Mouse (Mus musculus) T-helper 2 cell (primary cell): ENCODE measurements around the gene Lhpp.
"Not testable (repeated sequence)": the region's sequence is repeated elsewhere in the genome, so short reads cannot be mapped to it uniquely, and the experiment has no call there.

Experiments
- in situ Hi-C: fragments of 300-600 bp; cut with MboI, MseI; formaldehyde crosslinking; loops from one replicate; pipeline ENCODE4 v1.15.1; 2025; ENCODE audit warnings: high pct_unique_total_duplicates

Gene Lhpp

DNA sequence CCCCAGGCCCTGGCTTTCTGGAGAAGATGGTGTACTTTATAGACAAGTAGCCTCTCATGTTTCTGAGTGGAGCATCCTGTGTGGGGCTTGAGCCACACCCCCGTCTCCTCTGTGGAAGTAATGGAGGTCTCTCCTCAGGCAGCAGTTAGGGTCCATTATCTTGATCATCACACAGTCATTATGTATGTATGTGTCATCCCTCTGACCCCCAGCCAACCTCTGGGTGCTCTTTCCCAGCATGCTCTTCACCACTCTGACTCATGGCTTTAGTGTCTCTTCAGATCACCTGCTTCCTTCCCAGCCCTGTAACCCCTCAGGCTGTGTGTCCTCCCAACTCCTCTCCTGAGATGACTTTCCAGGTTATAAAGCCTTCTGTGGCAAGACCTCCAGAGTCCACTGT lies 31.2 kb downstream of the Lhpp start:
- in situ Hi-C loops: loop anchor here (5.0 kb wide), 1 partner anchor 351 kb away; no protein-coding TSS in a partner anchor

DNA sequence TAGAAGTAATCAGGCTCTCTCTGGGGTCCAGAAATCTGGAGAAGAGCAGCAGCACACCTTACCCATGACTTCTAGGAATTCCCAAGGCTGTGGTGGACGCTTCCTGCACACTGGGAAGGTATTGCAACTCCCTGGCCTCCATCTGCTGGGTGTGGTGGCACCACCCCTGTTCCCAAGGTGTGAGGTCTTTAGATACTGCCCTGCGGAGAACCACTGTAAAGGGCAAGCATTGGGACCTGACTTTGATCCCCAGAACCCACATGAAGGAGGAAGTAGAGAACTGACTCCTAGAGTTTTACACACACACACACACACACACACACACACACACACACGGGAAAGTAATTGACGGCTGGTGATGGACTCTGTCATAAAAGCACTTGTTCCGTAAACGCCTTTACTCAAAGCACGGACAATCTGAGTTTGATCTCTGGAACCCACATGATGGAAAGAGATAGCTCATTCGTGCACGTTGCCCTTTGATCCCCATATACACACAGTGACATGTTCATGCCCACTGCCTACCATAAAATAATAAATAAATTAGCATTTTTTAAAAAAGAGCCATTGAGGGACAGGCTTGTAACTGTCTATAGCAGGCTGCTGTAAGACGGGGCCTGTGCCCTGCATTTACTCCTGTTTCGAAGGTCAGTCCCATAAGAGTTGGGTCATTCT lies 34.3 kb downstream of the Lhpp start:
- in situ Hi-C loops: loop anchor here (5.0 kb wide), 1 partner anchor 348 kb away; no protein-coding TSS in a partner anchor

DNA sequence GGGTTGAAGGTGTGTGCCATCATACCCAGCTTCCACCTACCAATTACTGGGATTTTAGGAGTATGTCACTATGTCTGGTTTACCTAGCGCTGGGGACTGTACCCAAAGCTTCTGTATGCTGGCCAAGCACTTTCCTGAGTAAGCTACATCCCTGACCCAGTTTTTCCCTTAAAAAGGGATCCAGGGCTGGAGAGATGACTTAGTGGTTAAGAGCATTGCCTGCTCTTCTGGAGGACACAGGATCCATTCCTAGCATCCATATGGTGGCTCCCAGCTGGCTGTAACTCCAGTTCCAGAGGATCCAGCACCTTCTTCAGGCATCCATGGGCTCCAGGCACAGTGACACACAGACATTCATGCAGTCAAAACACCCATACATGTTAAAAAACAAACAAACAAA lies 36.1 kb downstream of the Lhpp start:
- in situ Hi-C loops: no loop called here

DNA sequence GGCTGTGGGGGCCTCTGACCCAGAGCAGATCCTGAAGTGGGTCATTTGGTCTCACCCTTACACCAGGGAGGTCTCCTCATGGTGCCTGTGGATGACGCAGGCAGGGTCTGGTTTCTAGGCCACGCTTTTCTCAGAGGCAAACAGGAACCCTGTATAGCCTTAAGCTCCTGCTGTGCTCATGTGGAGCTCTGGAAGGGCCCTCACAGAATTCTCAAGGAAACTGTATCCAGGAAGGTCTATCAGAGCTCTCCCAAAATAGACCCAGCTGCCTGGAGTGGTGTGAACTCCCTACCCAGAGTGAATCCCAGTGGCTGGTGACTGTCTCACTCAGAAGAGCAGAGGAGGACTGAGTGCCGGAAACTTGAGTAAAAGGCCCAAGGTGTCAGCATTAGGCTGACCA lies 44.0 kb downstream of the Lhpp start:
- in situ Hi-C loops: loop anchor here (5.0 kb wide), 1 partner anchor 228 kb away; no protein-coding TSS in a partner anchor

DNA sequence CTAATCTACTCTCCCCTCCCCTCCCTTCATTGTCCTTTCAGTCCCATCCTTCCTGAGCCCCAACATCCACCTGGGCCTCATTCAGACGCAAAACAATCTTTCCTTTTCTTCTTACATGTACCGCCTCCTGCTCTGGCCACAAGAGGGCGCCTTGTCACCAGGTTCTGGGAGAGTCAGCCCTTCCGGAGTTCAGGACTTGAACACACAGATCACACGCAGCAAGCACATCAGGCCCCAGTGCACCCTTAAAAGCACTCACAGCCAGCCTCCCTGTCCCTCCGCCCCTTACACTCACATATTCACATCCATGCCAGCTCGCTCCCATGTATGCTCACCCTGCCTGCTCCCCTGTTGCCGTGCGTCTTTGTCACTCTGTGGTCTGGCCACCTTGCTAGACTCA lies 45.6 kb downstream of the Lhpp start:
- in situ Hi-C loops: no loop called here

DNA sequence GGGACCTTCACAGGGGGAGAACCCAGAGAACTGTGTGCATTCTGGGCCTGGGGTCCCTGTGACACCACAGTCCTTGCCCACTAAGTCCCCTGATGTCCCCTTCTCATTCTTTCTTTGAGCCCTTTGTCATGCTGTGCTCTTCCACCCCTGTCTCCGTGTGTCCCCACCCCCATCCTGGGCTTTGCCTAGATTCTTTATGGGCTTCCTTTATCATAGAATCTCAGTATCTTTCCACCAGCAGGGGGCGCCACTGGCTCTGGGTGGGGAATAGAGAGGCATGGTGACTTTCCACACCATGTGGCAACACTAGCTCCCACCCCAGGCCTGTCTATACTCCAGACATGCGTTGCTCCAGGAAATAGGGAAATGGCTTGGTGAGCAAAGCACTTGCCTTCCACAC lies 46.1 kb downstream of the Lhpp start:
- in situ Hi-C loops: no loop called here

DNA sequence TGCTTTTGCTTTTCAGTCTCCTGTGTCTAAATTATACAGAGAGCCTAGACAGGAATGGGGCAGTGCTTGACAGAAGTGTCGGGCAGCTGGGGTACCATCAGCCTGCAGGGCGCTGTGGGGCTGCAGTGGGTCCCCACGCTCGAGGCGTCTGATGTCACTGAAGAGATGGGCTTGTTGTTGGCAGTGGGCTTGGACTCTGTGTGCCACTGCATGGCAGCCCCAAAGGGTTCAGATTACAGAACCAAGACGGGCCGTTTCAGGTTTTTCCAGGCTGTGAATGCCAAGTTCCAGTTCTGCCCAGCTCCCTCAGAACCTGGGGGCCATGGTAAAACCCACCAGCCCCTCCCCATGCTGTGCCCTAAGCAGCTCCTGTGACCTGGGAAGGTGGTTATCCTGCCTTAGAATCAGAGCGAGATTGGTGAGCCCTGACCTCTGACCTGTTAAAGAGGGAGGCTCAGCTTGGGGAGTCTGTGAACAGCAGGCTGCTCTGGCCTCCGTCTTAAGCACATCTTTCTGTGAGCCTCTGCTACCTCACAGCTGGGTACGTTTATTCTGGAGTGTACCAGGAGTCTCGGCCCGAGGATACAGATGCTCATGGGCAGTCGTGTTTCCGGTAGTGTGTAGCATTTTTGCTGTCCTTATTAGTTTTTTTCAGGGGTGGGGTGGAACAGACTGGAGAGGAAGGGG lies 47.1 kb downstream of the Lhpp start:
- in situ Hi-C loops: no loop called here

DNA sequence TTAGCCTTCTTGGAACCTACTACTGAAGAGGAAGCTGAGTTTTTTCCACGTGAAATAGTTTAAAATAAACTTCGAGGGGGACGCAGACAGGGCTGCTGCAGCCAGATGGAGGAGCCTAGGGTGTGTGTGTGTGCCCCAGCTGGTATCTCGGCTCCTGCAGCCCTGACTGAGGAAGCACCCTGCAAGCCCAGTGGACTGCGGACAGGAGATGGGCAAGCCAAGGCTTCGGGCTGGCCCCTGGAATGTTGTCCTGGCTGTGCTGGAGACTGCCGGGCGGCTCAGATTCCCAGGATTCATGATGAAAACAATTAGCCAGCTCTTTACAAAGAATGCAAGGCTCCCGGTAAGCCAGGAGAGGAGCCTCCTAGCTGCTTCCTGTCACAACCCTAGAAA lies 47.6 kb downstream of the Lhpp start:
- in situ Hi-C loops: no loop called here

DNA sequence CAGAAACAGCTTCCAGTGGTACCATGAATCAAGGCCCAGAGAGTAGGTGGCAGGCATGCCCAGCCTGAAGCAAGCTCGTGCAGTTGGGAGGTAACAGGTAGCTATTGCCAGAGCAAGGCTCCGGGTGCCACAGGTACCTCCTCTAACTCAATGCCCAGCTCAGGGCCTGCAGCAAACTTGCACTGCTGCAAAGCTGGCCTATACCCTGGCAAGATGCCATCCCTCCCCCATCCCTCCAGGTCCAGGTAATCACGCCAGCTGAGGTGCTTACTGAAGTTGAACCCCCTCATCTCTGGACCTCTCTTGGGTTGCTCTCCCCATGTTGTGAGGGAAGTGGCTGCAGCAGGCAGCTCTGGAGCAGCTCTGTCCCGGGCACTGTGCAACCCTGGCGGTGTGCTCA lies 48.2 kb downstream of the Lhpp start:
- in situ Hi-C loops: no loop called here

DNA sequence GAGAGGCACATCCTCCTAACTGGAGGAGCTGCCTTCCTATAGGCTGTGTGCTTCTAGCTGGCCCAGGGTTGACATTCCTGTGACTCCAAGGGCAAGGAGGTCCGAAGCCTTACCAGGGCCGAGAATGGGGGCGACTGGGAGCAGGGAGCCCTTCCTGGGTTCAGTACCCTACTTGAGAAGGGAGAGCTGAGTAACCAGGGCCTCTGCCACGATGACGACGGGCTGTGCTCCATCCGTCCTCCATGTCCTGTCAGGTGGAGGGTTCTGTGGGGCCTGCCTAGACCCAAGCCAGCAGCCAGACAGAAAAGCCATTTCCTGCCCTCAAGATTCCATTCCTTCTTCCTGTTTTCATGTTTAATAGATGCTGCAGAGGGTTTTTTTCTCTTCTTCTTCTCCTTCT lies 49.2 kb downstream of the Lhpp start:
- in situ Hi-C loops: no loop called here

DNA sequence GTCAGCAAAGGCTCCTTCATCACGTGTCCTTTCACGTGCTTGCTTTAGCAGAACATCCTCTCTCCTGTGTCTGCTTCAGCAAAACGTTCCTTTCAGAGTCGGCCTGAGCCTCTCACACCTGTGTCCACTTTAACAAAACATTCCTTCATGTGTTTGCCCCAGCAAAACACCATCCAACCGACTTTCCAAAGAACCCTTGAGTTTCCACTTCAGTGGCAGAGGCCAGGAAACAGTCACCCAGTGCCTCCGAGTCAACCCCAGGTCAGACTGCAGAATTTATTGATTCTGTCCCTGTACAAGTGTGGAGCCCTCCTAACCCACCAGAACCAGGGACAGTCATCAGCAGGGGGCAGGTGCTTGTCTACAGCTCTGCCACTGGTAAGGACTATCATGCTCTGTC lies 52.4 kb downstream of the Lhpp start:
- in situ Hi-C loops: not testable (repeated sequence)

DNA sequence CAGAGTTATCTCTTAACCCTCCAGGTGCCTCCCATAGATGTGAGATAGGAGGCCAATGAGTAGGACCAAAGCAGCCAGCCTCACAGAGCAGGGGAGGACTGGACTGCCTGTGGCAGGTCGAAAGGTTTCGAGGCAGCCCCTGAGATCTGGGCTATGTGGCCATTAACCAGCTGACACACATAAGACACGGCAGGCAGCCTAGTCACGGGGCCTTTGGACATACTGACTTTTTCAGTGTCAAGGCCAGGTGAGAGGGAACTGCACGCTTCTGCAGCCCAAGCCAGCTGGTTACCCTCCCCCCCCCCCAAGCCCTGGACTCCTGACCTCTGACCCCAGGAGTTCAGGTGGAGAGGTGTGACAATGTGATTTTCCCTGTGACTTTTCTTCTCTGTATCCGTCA lies 54.4 kb downstream of the Lhpp start:
- in situ Hi-C loops: no loop called here

DNA sequence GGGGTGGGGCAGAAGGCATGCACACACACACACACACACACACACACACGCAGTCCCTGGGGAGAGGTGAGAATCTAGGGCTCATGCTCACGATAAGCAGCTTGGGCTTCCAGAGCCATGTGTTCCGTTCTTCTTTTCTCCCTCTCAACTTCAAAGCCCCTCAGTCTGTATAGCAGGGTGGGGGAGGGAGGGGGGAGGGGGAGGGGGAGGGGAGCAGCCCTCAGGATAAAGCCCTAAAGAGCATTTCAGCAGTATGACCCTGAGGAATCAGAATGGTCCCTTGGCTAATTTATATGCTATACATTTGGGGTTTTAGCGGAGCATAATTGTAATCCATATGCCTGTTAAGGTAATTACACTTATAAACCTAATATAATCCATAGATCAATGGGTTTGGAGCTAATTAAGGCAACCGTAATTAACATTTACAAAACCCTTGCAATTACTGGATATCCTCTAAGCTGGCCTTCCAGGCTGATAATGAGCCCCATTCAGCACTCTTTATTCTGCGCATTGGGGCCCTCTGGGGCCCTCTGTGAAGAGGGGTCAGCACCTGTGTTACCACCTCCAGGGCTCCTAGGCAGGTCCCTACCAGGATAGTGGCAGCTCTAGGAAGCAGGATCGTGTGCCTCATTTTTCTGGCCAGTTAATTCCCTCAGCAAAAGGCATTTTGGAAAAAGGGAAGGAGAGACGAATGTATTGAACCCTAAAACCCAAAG lies 55.4 kb downstream of the Lhpp start:
- in situ Hi-C loops: no loop called here

DNA sequence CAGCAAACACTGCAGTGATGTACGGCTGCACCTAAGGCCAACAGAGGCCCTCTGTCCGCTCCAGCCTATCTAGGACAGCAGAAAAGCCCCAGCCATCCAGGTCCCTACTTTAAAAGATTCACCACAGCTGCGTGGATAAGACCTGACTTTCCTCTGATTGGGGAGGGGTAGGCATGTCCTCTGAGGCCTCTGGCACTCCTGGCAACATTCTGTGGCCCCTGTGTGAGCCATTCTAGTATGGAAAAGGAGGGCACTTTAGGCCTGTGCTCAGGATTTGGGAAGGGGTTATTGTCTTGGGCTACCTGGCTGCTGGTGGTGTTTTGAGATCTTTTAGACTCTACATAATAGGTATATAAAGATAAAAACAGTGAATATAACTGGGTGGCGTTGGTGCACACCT lies 56.1 kb downstream of the Lhpp start:
- in situ Hi-C loops: no loop called here

DNA sequence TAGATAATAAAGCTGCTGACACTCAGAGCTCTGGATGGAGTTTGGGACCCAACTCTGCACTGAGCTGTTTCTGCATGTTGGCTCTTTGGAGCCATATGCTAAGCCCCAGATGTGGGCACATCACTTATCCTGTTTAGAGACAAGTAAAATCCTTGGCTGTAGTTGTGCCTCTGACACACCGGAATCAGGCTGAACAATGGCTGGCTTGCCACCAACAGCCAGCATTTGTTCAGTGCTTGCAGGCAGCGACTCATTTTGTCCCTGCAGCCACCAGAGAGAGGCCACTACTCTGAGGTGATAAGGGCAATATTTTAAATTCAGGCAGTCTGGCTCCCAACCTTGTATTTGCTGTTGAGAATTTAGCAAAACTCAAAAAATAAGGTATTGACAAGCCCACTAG lies 58.2 kb downstream of the Lhpp start:
- in situ Hi-C loops: no loop called here

DNA sequence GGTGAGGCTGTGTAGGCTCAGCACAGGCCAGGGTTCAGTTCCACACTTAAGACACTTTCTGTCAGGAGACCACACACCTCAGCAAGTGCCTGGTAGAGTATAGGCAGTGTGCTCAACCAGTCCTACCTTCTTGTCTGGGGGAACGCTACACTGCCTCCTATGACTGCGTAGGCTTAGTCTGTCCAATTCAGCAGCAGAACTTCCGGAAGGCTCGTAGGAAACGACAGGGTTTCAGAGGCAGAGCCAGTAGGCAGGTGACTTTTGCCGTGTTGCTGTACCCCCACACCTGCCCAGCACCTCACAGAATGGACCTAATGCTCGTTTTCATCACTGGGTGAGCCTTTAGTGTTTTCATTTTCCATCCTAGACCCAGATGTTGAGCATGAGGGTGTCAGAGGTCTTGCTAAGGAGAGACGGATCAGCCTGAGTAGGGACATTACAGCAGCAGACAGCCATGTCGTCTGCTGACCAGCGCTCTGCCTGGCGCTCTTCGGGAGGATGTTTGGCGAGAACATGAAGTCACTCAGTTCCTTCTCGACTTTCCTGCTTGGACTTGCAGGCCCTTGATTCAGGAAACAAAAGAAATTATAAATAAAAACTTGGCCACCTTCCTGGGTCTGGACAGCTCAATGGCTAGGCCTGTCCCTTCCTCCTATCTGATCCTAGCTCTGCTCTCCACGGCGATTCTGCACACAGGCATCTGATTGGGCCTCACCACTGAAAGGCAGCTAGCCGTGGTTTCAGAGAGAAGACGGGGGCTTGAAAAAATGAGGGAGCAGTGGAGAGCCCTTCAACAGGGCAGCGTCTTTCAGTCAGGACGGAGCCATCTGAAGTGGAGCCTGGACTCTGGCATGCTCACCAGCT lies 59.8 kb downstream of the Lhpp start:
- in situ Hi-C loops: no loop called here

DNA sequence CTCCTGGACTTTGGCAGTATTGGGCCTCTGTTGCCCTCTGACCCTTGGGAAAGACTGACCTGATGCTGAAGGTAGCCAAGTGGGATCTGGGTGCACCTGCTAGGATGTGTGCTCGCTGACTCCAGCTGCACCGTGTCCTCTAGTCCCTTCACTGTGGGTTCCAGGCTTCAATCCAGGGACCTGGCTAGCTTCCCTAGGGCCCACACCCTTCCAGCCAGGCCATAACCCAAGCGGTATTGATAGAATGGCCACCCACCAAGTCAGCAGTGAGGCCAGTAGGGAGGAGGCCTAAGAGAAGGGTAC lies 60.4 kb downstream of the Lhpp start:
- in situ Hi-C loops: no loop called here

DNA sequence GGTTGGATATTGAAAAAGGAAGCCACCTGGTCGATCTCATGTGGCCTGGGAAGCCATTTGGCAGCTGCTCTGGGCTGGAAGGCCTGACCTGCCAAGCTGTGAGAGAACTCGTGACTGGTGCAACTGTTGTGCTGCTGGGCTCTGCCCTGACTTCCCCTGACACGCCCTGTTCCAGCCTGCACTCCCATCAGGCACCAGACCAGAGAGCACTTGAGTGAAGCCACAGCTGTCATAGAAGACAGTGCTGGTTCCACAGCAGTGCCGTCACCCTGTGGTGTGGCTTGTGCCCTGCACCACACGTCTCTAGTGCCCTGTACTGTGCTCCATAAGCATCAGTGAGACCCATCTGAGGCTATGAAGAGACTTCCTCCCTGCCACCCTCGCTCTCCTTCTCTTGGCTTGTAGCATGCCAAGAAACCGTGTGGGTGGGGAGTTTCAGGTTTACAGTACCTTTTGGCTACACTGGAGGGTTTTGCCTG lies 62.1 kb downstream of the Lhpp start:
- in situ Hi-C loops: no loop called here

DNA sequence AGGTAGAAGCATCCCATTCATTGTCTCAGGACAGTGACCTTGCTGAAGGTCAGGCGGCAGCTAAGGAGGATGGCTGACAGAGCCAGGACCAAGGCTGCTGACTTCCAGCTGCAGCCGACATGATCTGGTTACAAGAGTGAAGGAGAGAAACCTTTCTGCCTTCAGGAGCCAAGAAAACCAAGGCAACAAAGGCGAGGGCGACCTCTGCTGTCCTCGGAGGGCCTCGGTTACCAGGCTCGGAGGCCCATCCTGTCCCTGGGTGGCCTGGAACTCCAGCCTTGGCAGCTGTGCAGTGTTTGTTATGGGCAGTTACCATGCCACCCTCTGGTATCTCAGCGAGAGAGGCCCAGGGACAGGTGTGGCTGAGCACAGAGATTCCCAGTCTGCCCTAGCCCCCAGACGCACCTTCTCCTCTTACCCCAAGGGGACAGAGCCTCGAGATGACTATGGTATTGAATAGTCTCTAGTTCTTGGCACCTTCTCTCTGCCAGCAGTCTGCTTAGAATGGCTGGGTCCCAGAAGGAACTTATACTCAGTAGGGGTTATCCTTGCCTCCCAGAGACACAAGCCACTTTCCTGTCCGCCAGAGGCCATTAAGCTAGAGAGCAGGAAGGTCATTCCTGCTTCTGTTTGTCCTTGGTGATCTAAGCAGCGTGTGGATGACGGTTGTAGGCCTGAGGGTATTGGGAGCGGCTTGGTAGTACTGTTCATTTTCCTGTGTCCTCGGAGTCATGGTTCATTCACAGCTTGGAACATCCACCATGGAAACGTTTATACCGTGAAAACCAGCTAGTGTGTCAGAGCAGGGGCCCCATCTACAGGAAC lies 63.7 kb downstream of the Lhpp start:
- in situ Hi-C loops: no loop called here

DNA sequence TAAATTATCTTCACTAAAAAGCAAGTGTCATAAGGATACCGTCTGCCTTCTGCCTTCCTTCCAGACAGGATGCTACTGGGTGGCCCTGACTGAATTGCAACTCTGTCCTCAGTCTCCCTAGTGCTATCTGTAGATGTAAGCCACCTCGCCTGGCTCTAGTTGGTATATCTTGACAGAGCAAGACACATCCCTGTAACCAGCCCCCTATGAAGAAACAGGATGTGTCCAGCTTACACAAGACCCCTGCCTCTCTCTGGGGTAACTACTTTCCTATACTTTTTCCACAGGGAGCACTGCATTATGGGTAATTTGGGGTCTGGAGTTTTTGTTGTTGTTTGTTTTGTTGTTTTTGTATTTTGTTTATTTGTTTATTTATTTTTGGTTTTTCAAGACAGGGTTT lies 65.5 kb downstream of the Lhpp start:
- in situ Hi-C loops: no loop called here

DNA sequence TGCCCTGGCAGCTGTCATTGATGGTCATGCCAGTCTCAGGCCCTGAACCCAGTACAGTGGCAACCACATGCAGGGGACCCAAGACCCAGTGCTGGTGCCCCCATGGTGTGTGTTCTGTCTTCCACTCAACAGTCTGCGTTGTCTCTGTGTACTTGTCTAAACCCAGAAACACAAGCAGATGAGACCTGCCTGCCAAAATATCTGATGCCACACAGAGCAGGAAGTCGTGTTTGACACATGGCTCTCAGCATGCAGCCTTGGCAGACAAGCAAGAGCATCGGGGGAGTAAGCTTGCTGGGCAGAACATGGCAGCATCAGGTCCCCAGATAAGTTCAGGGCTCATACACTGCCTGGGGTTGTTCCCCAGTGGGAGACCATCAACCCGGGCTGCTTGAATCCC lies 68.7 kb downstream of the Lhpp start:
- in situ Hi-C loops: no loop called here
